In genomic region chr2:181377230-181377629, GRCm38 (mm10) we compare ENCODE assay signal across 27 mouse cellular contexts. TPM values are rescaled to one million over a fixed set of nuclear protein-coding genes. Genes with fewer than 3 reads are reported as not detected.
DNase-seq lines count a peak whose midpoint lies in the region; ATAC-seq and TF ChIP-seq lines count a peak whose summit lies in the region.
"Had no signal": no experiment of that assay in that cellular context is flagged by ENCODE, and none has a peak within 500 bp of the region (broad histone marks: within the 10 kb centered on the region; RNA-seq: fewer than 3 reads in every experiment).

No protein-coding gene starts in this region.

- H3K27me3 ChIP-seq in spleen, adult 2 months (ENCODE audit: control insufficient read depth, insufficient read depth, low read length), result no peaks in the 10 kb centered on the region
- H3K27me3 ChIP-seq in megakaryocyte, embryonic 14.5 days (replicated peaks), result no peaks in the 10 kb centered on the region
- H3K27me3 ChIP-seq in forebrain, embryonic 14.5 days (replicated peaks; ENCODE audit: control insufficient read depth, insufficient read depth, low read length), result no peaks in the 10 kb centered on the region
- H3K27me3 ChIP-seq: intestine, embryonic 15.5 days; limb, embryonic 13.5 days; liver, embryonic 12.5 days; stomach, embryonic 15.5 days had no signal

- H3K36me3 ChIP-seq in spleen, adult 2 months (ENCODE audit: control insufficient read depth, insufficient read depth, low read length), result peaks cover 17% of the 10 kb centered on the region
- peaks cover 60% of the 10 kb centered on the region for H3K36me3 ChIP-seq in megakaryocyte, embryonic 14.5 days (replicated peaks; ENCODE audit: low read length)
- peaks cover 40% of the 10 kb centered on the region for H3K36me3 ChIP-seq in forebrain, embryonic 14.5 days (ENCODE audit: control insufficient read depth, insufficient read depth, low read length)

- H3K9me3 ChIP-seq in megakaryocyte, embryonic 14.5 days, result no peaks in the 10 kb centered on the region
- no peaks in the 10 kb centered on the region for H3K9me3 ChIP-seq in forebrain, embryonic 14.5 days (replicated peaks; ENCODE audit: control insufficient read depth, low read length)
- H3K9me3 ChIP-seq: embryonic facial prominence, embryonic 10.5 days; intestine, embryonic 15.5 days; limb, embryonic 13.5 days; liver, embryonic 12.5 days; stomach, embryonic 15.5 days had no signal

- ATAC-seq in common myeloid progenitor, adult 5-6 weeks (replicated peaks; ENCODE audit: low read depth, poor library complexity, severe bottlenecking), result peak; percentile 74
- no peak for ATAC-seq in forebrain, embryonic 14.5 days
- ATAC-seq: forebrain, postnatal 0 days; intestine, embryonic 15.5 days; liver, embryonic 12.5 days; midbrain, embryonic 16.5 days had no signal

- H3K4me3 ChIP-seq in spleen, adult 2 months (ENCODE audit: extremely low read depth, insufficient read depth, insufficient read length), result no peak overlapping the region
- peak overlapping the region; percentile 12 for H3K4me3 ChIP-seq in megakaryocyte, embryonic 14.5 days (replicated peaks)
- no peak overlapping the region for H3K4me3 ChIP-seq in forebrain, embryonic 14.5 days (ENCODE audit: low read depth, low read length)
- H3K4me3 ChIP-seq: embryonic facial prominence, embryonic 10.5 days; intestine, embryonic 15.5 days; limb, embryonic 13.5 days; liver, embryonic 12.5 days; myocyte; stomach, embryonic 15.5 days had no signal

- H3K4me2 ChIP-seq in forebrain, embryonic 14.5 days (ENCODE audit: low read length), result no peak overlapping the region
- H3K4me2 ChIP-seq: hindbrain, embryonic 14.5 days; intestine, embryonic 15.5 days; limb, embryonic 13.5 days; liver, embryonic 12.5 days; stomach, embryonic 15.5 days had no signal

- TF ChIP-seq CTCF in spleen, adult 2 months (IDR thresholded peaks at IDR 0.05; ENCODE audit: extremely low read depth, insufficient read depth, insufficient read length, insufficient replicate concordance), result no peak

- peaks cover 19% of the 10 kb centered on the region; the same call in 1 of the 2 replicates for H3K4me1 ChIP-seq in spleen, adult 2 months (ENCODE audit: control insufficient read depth, insufficient read depth, insufficient read length)
- peaks cover 57% of the 10 kb centered on the region for H3K4me1 ChIP-seq in megakaryocyte, embryonic 14.5 days
- H3K4me1 ChIP-seq in forebrain, embryonic 14.5 days (ENCODE audit: control insufficient read depth, insufficient read depth, low read length), result no peaks in the 10 kb centered on the region
- H3K4me1 ChIP-seq: embryonic facial prominence, embryonic 10.5 days; intestine, embryonic 15.5 days; limb, embryonic 13.5 days; stomach, embryonic 15.5 days had no signal

- WGBS in spleen, adult 2 months, result 15% methylated on average over 2 of the region's 2 CpGs
- 91% methylated on average over 2 of the region's 2 CpGs for WGBS in forebrain, embryonic 14.5 days

- H3K27ac ChIP-seq in spleen, adult 2 months (ENCODE audit: insufficient read depth, low read length), result peak overlapping the region; percentile 81
- no peak overlapping the region for H3K27ac ChIP-seq in forebrain, embryonic 14.5 days (ENCODE audit: low read depth, low read length)
- H3K27ac ChIP-seq: embryonic facial prominence, embryonic 10.5 days; hindbrain, embryonic 14.5 days; intestine, embryonic 15.5 days; limb, embryonic 13.5 days; liver, embryonic 12.5 days; stomach, embryonic 15.5 days had no signal

- no peak for DNase-seq in spleen, adult 2 months (ENCODE audit: low read depth in 1 of 2, low spot score in 2 of 2)
- DNase-seq in spleen, postnatal 14 days (ENCODE audit: low spot score in 2 of 2), result no peak
- DNase-seq in urinary bladder, adult 18-20 months (ENCODE audit: low spot score in 2 of 2), result no peak
- no peak for DNase-seq in forebrain, embryonic 14.5 days (ENCODE audit: low spot score)
- DNase-seq in lung, postnatal 25 days (ENCODE audit: low spot score), result no peak
- DNase-seq in ovary, postnatal 36 days (ENCODE audit: low spot score), result no peak
- DNase-seq: adrenal gland, postnatal 14 days; cerebellum, adult 9-10 months; forebrain, postnatal 0 days; gastrocnemius, postnatal 25 days; heart, postnatal 36 days; kidney, adult 9 months; kidney, postnatal 14 days; layer of hippocampus, postnatal 36 days; lung, adult 18-20 months; lung, postnatal 10 days; spleen, adult 18-20 months had no signal

- no peak overlapping the region for H3K9ac ChIP-seq in forebrain, embryonic 14.5 days (ENCODE audit: low read length)
- H3K9ac ChIP-seq: forebrain, postnatal 0 days; hindbrain, embryonic 14.5 days; intestine, embryonic 15.5 days; limb, embryonic 13.5 days; liver, embryonic 12.5 days; stomach, embryonic 15.5 days had no signal

- no peak for TF ChIP-seq POLR2A in spleen, adult 2 months (IDR thresholded peaks at IDR 0.05; ENCODE audit: low read depth, low read length)

RNA-seq across cellular contexts. Expression of gene Lime1, which starts 2.6 kb away (rescaled TPM):
- 146 and 163 TPM in 2 replicates for polyA plus RNA-seq in spleen, adult 2 months (2012; rRNA removed)
- total RNA-seq in common myeloid progenitor, adult 5-6 weeks (2017), result 9.2 and 30.3 TPM in 2 replicates
- 20.5 and 108 TPM in 2 replicates for polyA plus RNA-seq in megakaryocyte, embryonic 14.5 days (2012; ENCODE audit: insufficient read depth, low replicate concordance)
- 27.4 and 30.3 TPM in 2 replicates for polyA plus RNA-seq in forebrain, embryonic 14.5 days (2014; fragmentation: Nextera tagmentation; extraction: Ambion mirVana)

RNA-seq across cellular contexts. Expression of gene Arfrp1, which starts 12.0 kb away (rescaled TPM):
- polyA plus RNA-seq in spleen, adult 2 months (2012; rRNA removed), result 32.8 and 35.4 TPM in 2 replicates
- 39.3 and 82.5 TPM in 2 replicates for total RNA-seq in common myeloid progenitor, adult 5-6 weeks (2017)
- 5.0 and 9.7 TPM in 2 replicates for polyA plus RNA-seq in megakaryocyte, embryonic 14.5 days (2012; ENCODE audit: insufficient read depth, low replicate concordance)
- polyA plus RNA-seq in forebrain, embryonic 14.5 days (2014; fragmentation: Nextera tagmentation; extraction: Ambion mirVana), result 58.6 and 63.5 TPM in 2 replicates

RNA-seq across cellular contexts. Expression of gene Zgpat, which starts 12.5 kb away (rescaled TPM):
- polyA plus RNA-seq in spleen, adult 2 months (2012; rRNA removed), result 44.7 and 45.7 TPM in 2 replicates
- 34.4 and 38.0 TPM in 2 replicates for total RNA-seq in common myeloid progenitor, adult 5-6 weeks (2017)
- polyA plus RNA-seq in megakaryocyte, embryonic 14.5 days (2012; ENCODE audit: insufficient read depth, low replicate concordance), result 3.5 and 17.6 TPM in 2 replicates
- 44.6 and 55.6 TPM in 2 replicates for polyA plus RNA-seq in forebrain, embryonic 14.5 days (2014; fragmentation: Nextera tagmentation; extraction: Ambion mirVana)

RNA-seq across cellular contexts. Expression of gene Rtel1, which starts 57.7 kb away (rescaled TPM):
- polyA plus RNA-seq in spleen, adult 2 months (2012; rRNA removed), result 51.9 and 52.9 TPM in 2 replicates
- 43.2 and 54.8 TPM in 2 replicates for total RNA-seq in common myeloid progenitor, adult 5-6 weeks (2017)
- 1.5 and 6.1 TPM in 2 replicates for polyA plus RNA-seq in megakaryocyte, embryonic 14.5 days (2012; ENCODE audit: insufficient read depth, low replicate concordance)
- 37.0 and 40.7 TPM in 2 replicates for polyA plus RNA-seq in forebrain, embryonic 14.5 days (2014; fragmentation: Nextera tagmentation; extraction: Ambion mirVana)
